Mouse (Mus musculus): ENCODE data around the gene Rsph9.

DNA sequence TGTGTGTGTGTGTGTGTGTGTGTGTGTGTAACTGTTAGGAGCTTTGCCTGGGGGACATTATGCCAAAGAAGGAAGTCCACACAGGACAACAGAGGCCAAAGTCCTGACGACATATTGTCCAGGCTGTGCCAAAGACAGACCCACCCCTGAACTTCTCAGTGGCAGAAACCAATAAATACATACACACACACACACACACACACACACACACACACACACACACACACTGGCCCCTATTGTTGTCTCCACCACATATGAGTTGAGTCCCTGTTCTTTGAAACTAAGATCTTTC lies 67.8 kb downstream of the Rsph9 start:
- no peak for TF ChIP-seq CTCF (IDR thresholded peaks at IDR 0.05; ENCODE audit: borderline replicate concordance, control insufficient read depth, extremely low read depth, insufficient read depth, low read length, poor library complexity)
- TF ChIP-seq POLR2A (IDR thresholded peaks at IDR 0.05; ENCODE audit: control insufficient read depth, extremely low read depth, insufficient read depth, low read length, poor library complexity): no peak

All from thymus, adult 2 months (tissue).